Mouse (Mus musculus): ENCODE data around the gene Pnpo.

DNA sequence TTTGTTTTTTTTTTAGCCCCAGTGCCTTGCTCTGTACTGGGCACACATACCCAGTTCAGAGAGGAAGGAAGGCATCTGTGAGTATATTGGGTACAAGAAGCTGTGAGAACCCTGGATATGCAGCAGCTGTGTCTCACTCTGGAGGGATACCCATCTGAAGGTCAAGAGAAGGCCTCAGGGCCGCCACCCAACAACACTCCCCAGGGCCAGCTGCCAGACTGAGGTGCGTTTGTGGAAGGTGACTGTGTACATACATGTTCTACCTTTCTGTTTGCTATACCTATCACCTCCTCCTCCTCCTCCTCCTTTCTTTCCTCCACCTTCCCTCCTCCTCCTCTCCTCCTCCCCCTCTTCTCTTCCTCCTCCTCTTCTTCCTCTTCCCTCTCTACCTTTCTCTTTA is 15.7 kb downstream of the Pnpo start, which contains the start of gene Prr15l:
- TF ChIP-seq CTCF (conservative IDR thresholded peaks at IDR 0.05; ENCODE audit: low read length): no peak
- TF ChIP-seq NANOG (IDR thresholded peaks at IDR 0.05; ENCODE audit: borderline replicate concordance, low read length): no peak
- no peak for TF ChIP-seq POU5F1 (IDR thresholded peaks at IDR 0.05; ENCODE audit: borderline replicate concordance, low read length)

Measured in E14TG2a.4 (cell line).